ENCODE assay signal across 22 mouse cellular contexts in the genomic region with DNA sequence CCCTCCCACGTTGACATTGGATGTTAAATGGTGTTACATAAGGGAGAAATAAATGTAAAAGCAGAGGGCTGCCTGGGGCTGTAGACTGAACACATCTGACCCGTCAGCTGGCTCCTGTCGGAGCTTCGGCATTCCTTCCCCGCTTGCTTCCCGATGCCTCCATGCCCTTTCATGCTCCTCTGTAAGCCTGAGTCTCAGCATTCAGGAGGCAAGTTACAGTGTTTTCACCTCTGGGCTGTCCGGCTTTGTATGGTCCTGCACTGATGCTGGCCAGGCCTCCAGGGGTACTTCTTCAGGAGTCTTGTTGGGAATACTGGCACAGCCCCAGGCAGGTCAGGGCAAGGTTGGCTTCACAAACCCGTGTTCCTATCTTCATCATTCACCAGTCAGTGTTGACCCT.
A peak's percentile ranks its signal among the peaks of the same experiment; 100 is the strongest.
DNase-seq lines count a peak whose midpoint lies in the region; ATAC-seq and TF ChIP-seq lines count a peak whose summit lies in the region.
"Had no signal": no experiment of that assay in that cellular context is flagged by ENCODE, and none has a peak within 500 bp of the region (broad histone marks: within the 10 kb centered on the region; RNA-seq: fewer than 3 reads in every experiment).

No protein-coding gene starts in this region.

- H3K9me3 ChIP-seq in heart, embryonic 13.5 days: no peaks in the 10 kb centered on the region
- H3K9me3 ChIP-seq in lung, embryonic 15.5 days: no peaks in the 10 kb centered on the region
- H3K9me3 ChIP-seq: forebrain, embryonic 10.5 days; forebrain, embryonic 15.5 days; heart, embryonic 12.5 days; hindbrain, embryonic 12.5 days; hindbrain, embryonic 15.5 days had no signal

- ATAC-seq in heart, embryonic 13.5 days (ENCODE audit: extremely low read depth, insufficient number of reproducible peaks, low FRiP score, low TSS enrichment): no peak
- ATAC-seq in lung, embryonic 15.5 days (ENCODE audit: borderline replicate concordance, extremely low read depth, low FRiP score, low TSS enrichment): peak; percentile 31; the same call in 1 of the 2 replicates
- ATAC-seq: CD4-positive, CD25-positive, alpha-beta regulatory T cell, adult 4 months; forebrain, embryonic 15.5 days; intestine, postnatal 0 days had no signal

- H3K36me3 ChIP-seq in heart, embryonic 13.5 days: peaks cover 8% of the 10 kb centered on the region
- no peaks in the 10 kb centered on the region for H3K36me3 ChIP-seq in lung, embryonic 15.5 days
- H3K36me3 ChIP-seq: forebrain, embryonic 15.5 days; hindbrain, embryonic 15.5 days had no signal

- peak overlapping the region; percentile 59 for H3K27ac ChIP-seq in gastrocnemius, adult 2 months
- H3K27ac ChIP-seq in heart, embryonic 13.5 days (replicated peaks): no peak overlapping the region
- no peak overlapping the region for H3K27ac ChIP-seq in lung, embryonic 15.5 days
- H3K27ac ChIP-seq: forebrain, embryonic 10.5 days; forebrain, embryonic 15.5 days; heart, adult 2 months; hindbrain, embryonic 12.5 days; hindbrain, embryonic 15.5 days had no signal

- H3K27me3 ChIP-seq in heart, embryonic 13.5 days (replicated peaks): no peaks in the 10 kb centered on the region
- no peaks in the 10 kb centered on the region for H3K27me3 ChIP-seq in lung, embryonic 15.5 days
- H3K27me3 ChIP-seq: forebrain, embryonic 15.5 days; heart, embryonic 12.5 days; hindbrain, embryonic 12.5 days; hindbrain, embryonic 15.5 days had no signal

- WGBS in heart, embryonic 13.5 days: 41% methylated on average over 8 of the region's 8 CpGs
- WGBS in lung, embryonic 15.5 days: 59% methylated on average over 8 of the region's 8 CpGs

- no peak overlapping the region for H3K4me2 ChIP-seq in heart, embryonic 13.5 days
- no peak overlapping the region for H3K4me2 ChIP-seq in lung, embryonic 15.5 days
- H3K4me2 ChIP-seq: forebrain, embryonic 15.5 days; heart, embryonic 12.5 days; hindbrain, embryonic 12.5 days; hindbrain, embryonic 15.5 days had no signal

- H3K4me1 ChIP-seq in heart, embryonic 13.5 days: peaks cover 39% of the 10 kb centered on the region
- no peaks in the 10 kb centered on the region for H3K4me1 ChIP-seq in lung, embryonic 15.5 days
- H3K4me1 ChIP-seq: forebrain, embryonic 10.5 days; hindbrain, embryonic 12.5 days; hindbrain, embryonic 15.5 days had no signal

- no peak for DNase-seq in gastrocnemius, adult 2 months
- no peak for DNase-seq in gastrocnemius, adult 8-10 months (ENCODE audit: low spot score in 2 of 2)
- DNase-seq in heart, adult 8-10 months (ENCODE audit: low spot score): no peak
- DNase-seq in lung, postnatal 36 days: no peak
- DNase-seq: adrenal gland, adult 2 months; adrenal gland, postnatal 14 days; cerebellum, adult 11 months; cerebellum, adult 2 months; cerebellum, adult 9-11 months; cerebellum, postnatal 25 days; gastrocnemius, postnatal 14 days; heart, adult 2 months; heart, postnatal 14 days had no signal

- intact Hi-C loops in gastrocnemius, adult 2 months (cut with DNase I): no loop called here

- no peak for TF ChIP-seq CTCF in gastrocnemius, adult 2 months (IDR thresholded peaks at IDR 0.05)

- peak overlapping the region; percentile 14; the same call in 1 of the 2 replicates for H3K9ac ChIP-seq in heart, embryonic 13.5 days
- no peak overlapping the region for H3K9ac ChIP-seq in lung, embryonic 15.5 days
- H3K9ac ChIP-seq: forebrain, embryonic 15.5 days; heart, embryonic 12.5 days; hindbrain, embryonic 12.5 days; hindbrain, embryonic 15.5 days had no signal

- H3K4me3 ChIP-seq in gastrocnemius, adult 2 months: no peak overlapping the region
- H3K4me3 ChIP-seq in heart, embryonic 13.5 days: no peak overlapping the region
- H3K4me3 ChIP-seq in lung, embryonic 15.5 days: no peak overlapping the region
- H3K4me3 ChIP-seq: forebrain, embryonic 10.5 days; forebrain, embryonic 15.5 days; heart, adult 2 months; heart, embryonic 12.5 days; hindbrain, embryonic 12.5 days; hindbrain, embryonic 15.5 days had no signal
